Mouse (Mus musculus) bone marrow macrophage, adult 2 months (primary cell): ENCODE results near the gene Mapt.

Source experiments
- CTCF ChIP-seq: IDR thresholded peaks from 2 replicates; pipeline ENCODE4 v1.5.1; 2012; ENCODE audit warnings: low read depth, mild to moderate bottlenecking, low read length, moderate library complexity
- POLR2A ChIP-seq: IDR thresholded peaks from 2 replicates; pipeline ENCODE4 v1.6.1; 2012; ENCODE audit warnings: mild to moderate bottlenecking, low read depth, low read length, borderline replicate concordance

- TF ChIP-seq CTCF: no peak
- no peak for TF ChIP-seq POLR2A
These were observed 33.5 kb downstream of the Mapt start for GRCm38 (mm10) chr11:104264683-104265082.
